Mouse (Mus musculus) heart, adult 2 months (tissue): ENCODE data around the gene Kcnma1. TPM values are rescaled to one million over a fixed set of nuclear protein-coding genes. Genes with fewer than 3 reads are reported as not detected.

ENCODE experiments used
- DNase-seq, 2 experiments: peaks; one replicate each; pipeline ENCODE4 v3.0.0; 2021
- H3K27ac ChIP-seq: fragments of 200-600 bp; 2 replicates; pipeline ENCODE4 v1.8.1; 2022
- H3K27me3 ChIP-seq: fragments of 200-500 bp; 2 replicates; pipeline ENCODE4 v1.6.1; 2012; ENCODE audit warnings: mild to moderate bottlenecking, low read length, inconsistent platforms, mixed read lengths; ENCODE audit not compliant: control insufficient read depth, insufficient read depth
- H3K36me3 ChIP-seq: fragments of 200-500 bp; 2 replicates; pipeline ENCODE4 v1.6.1; 2012; ENCODE audit warnings: low read length, inconsistent platforms; ENCODE audit not compliant: control insufficient read depth, insufficient read depth
- H3K4me1 ChIP-seq: fragments of 200-500 bp; 2 replicates; pipeline ENCODE4 v1.6.1; 2011; ENCODE audit warnings: low read length; ENCODE audit not compliant: control insufficient read depth, insufficient read depth
- H3K4me3 ChIP-seq: fragments of 200-600 bp; 2 replicates; pipeline ENCODE4 v1.8.1; 2022
- H3K79me2 ChIP-seq: fragments of 200-500 bp; replicated peaks from 2 replicates; pipeline ENCODE4 v1.6.1; 2012; ENCODE audit warnings: mild to moderate bottlenecking, inconsistent platforms, low read length, moderate library complexity, mixed read lengths; ENCODE audit not compliant: control insufficient read depth, insufficient read depth
- H3K9ac ChIP-seq: fragments of 200-500 bp; 2 replicates; pipeline ENCODE4 v1.6.1; 2012; ENCODE audit warnings: low read depth, mild to moderate bottlenecking, control low read depth, inconsistent platforms, low read length, mixed read lengths
- CTCF ChIP-seq: fragments of 200-600 bp; IDR thresholded peaks from 2 replicates; pipeline ENCODE4 v1.8.1; 2022; ENCODE audit warnings: antibody characterized with exemption, mild to moderate bottlenecking, moderate library complexity
- EP300 ChIP-seq: fragments of 200-500 bp; IDR thresholded peaks from 2 replicates; pipeline ENCODE4 v1.6.1; 2011; ENCODE audit warnings: low read depth, low read length, control low read depth; ENCODE audit not compliant: insufficient read depth
- POLR2A ChIP-seq: fragments of 200-500 bp; IDR thresholded peaks from 2 replicates; pipeline ENCODE4 v1.6.1; 2011; ENCODE audit warnings: mild to moderate bottlenecking, low read depth, low read length, control low read depth; ENCODE audit not compliant: insufficient read depth
- WGBS: fragments of 180-500 bp; shearing (Covaris S2); methylation state at CpG from one replicate; pipeline ENCODE4 v1.1.7; 2018; 5-methylcytosine and 5-hydroxymethylcytosine counted together
- intact Hi-C: fragments of 180-260 bp; cut with DNase I; formaldehyde crosslinking; loops from one replicate; pipeline ENCODE4 v1.15.1; 2025
- polyA plus RNA-seq: library from polyadenylated mRNA; depleted of rRNA; stranded (reverse); fragments of >200 nt; gene quantifications from 2 replicates; pipeline ENCODE4 v1.2.3, GENCODE M21; 2012
- total RNA-seq, 2 experiments: library from RNA; stranded (reverse); gene quantifications; 2 replicates each; pipeline ENCODE4 v1.2.3; 2021

Kcnma1 gene
- total and polyA plus RNA-seq, 3 experiments = 0.66 to 0.84 (median 0.78) TPM

- Histone ChIP-seq H3K79me2 (no peaks in the 10 kb centered on the region), H3K27me3 (peaks cover 15% of the 10 kb centered on the region), H3K27ac (no peak overlapping the region), H3K9ac (no peak overlapping the region), H3K4me1 (no peaks in the 10 kb centered on the region), H3K36me3 (no peaks in the 10 kb centered on the region), H3K4me3 (no peak overlapping the region)
- no peak for TF ChIP-seq POLR2A
- TF ChIP-seq CTCF = no peak
- no peak for TF ChIP-seq EP300
- whole genome bisulfite sequencing = 46% methylated on average over 2 of the region's 2 CpGs
- DNase-seq = no peak
- intact Hi-C loops = no loop called here
Observed at GRCm38 (mm10) chr14:24006276-24006675, 8.0 kb downstream of the Kcnma1 start.

- TF ChIP-seq POLR2A (no peak), CTCF (peak; percentile 22; the same call in 1 of the 2 replicates), EP300 (no peak)
- Histone ChIP-seq H3K36me3 (no peaks in the 10 kb centered on the region), H3K79me2 (no peaks in the 10 kb centered on the region), H3K27me3 (peaks cover 15% of the 10 kb centered on the region), H3K4me3 (peak overlapping the region; percentile 47), H3K27ac (no peak overlapping the region), H3K4me1 (no peaks in the 10 kb centered on the region), H3K9ac (peak overlapping the region; percentile 19; the same call in 1 of the 2 replicates)
- intact Hi-C loops = no loop called here
- DNase-seq = peak; percentile 3 to 21
- WGBS = 2% methylated on average over 76 of the region's 82 CpGs
Observed at GRCm38 (mm10) chr14:24004471-24005271, 9.6 kb downstream of the Kcnma1 start.

GRCm38 (mm10) chr14:24003450-24004381 lies 10.6 kb downstream of the Kcnma1 start:
- TF ChIP-seq EP300 (no peak), CTCF (no peak), POLR2A (no peak)
- Histone ChIP-seq H3K27me3 (peaks cover 15% of the 10 kb centered on the region), H3K4me1 (no peaks in the 10 kb centered on the region), H3K4me3 (peak overlapping the region; percentile 47), H3K9ac (no peak overlapping the region), H3K79me2 (no peaks in the 10 kb centered on the region), H3K27ac (no peak overlapping the region), H3K36me3 (no peaks in the 10 kb centered on the region)
- WGBS = 2% methylated on average over 82 of the region's 85 CpGs
- intact Hi-C loops = no loop called here
- peak; percentile 4 to 22 for DNase-seq

GRCm38 (mm10) chr14:24002647-24003046 lies 11.6 kb downstream of the Kcnma1 start:
- Histone ChIP-seq H3K9ac (no peak overlapping the region), H3K36me3 (no peaks in the 10 kb centered on the region), H3K79me2 (no peaks in the 10 kb centered on the region), H3K4me1 (no peaks in the 10 kb centered on the region), H3K27ac (no peak overlapping the region), H3K27me3 (peaks cover 15% of the 10 kb centered on the region), H3K4me3 (no peak overlapping the region)
- DNase-seq = no peak
- 43% methylated on average over 5 of the region's 5 CpGs for WGBS
- TF ChIP-seq CTCF (no peak), EP300 (no peak), POLR2A (no peak)
- intact Hi-C loops = no loop called here

DNA sequence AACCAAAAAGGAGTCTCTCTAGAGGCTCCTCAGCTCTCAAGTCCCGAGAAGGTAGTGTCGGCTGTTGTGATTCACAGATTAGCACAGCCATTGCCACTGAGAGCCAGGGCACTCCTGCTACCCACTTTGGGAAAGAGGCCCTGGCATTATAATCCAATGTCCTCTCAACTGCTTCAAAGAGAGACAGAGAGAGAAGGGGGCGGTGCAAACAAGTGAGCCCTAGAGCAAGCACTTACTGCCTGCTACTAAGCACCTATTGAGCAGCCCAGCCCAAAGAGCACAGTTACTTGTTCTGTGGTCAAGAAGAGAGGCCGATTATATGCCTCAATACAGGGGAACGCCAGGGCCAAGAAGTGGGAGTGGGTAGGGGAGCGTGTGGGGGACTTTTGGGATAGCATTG lies 16.4 kb downstream of the Kcnma1 start:
- intact Hi-C loops = no loop called here
- Histone ChIP-seq H3K27ac (no peak overlapping the region), H3K4me3 (no peak overlapping the region), H3K36me3 (no peaks in the 10 kb centered on the region), H3K79me2 (no peaks in the 10 kb centered on the region), H3K4me1 (no peaks in the 10 kb centered on the region), H3K9ac (no peak overlapping the region), H3K27me3 (no peaks in the 10 kb centered on the region)
- TF ChIP-seq POLR2A (no peak), CTCF (no peak), EP300 (no peak)
- 84% methylated on average over 6 of the region's 6 CpGs for WGBS
- no peak for DNase-seq
